Mouse (Mus musculus): ENCODE measurements around the gene Arhgef6. TPM values are rescaled to one million over a fixed set of nuclear protein-coding genes. Genes with fewer than 3 reads are reported as not detected.

Arhgef6 gene
- polyA plus RNA-seq, 1 experiment from 2014 or later: 4.8 TPM

Other genes starting within 250 kb of the Arhgef6 start
- gene Cd40lg, start 126.6 kb downstream of the Arhgef6 start, polyA plus RNA-seq (2015; fragmentation: Nextera tagmentation; extraction: Ambion mirVana): not detected in 2 replicates
- gene Rbmx, start 54.3 kb upstream of the Arhgef6 start, polyA plus RNA-seq (2015; fragmentation: Nextera tagmentation; extraction: Ambion mirVana): 80.8 and 89.6 TPM in 2 replicates
- not detected in 2 replicates for gene Gm364, start 70.4 kb upstream of the Arhgef6 start, polyA plus RNA-seq (2015; fragmentation: Nextera tagmentation; extraction: Ambion mirVana)
- not detected in 2 replicates for gene Gpr101, start 165.0 kb upstream of the Arhgef6 start, polyA plus RNA-seq (2015; fragmentation: Nextera tagmentation; extraction: Ambion mirVana)

Data from intestine, embryonic 15.5 days (tissue).